Mouse (Mus musculus): ENCODE data around the gene Fra10ac1.

Gene Fra10ac1

DNA sequence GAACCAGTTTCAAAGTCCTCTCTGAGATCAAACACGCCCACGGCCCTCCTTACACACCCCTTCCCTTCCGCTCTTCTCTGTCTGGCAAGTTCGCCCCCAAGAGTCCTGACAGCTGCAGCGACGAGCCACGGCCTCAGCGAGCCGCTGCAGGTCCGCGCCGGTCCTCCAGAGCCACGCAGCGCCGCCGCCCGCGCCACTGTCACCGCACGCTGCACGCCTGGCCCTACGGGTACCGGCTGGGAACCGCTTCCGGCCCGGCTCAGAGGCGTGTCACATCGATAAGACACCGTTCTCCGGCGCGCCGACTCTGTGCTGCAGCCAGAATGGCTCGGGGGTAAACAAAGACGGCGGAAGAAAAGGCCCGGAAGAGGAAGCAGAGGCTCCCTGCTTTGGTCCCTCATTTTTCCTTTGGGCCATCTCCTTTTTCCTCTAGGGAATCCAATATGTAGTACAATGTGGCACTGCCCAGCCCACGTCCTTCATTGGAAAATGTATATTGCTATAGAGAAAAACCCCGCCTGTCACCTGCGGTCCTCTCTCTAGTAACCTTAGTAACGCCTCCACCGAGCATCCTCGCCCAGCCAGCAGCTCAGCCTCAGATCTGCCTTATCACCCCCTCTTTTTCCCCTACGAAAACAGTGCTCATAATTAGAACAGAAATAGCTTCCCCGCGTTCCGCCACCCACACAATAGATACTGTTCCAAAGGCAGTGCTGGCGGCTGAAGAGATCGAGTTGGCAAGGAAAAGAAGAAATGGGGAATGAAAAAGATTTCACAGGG, at the start of gene Fra10ac1:
Gene Fra10ac1 (minus strand): TSS at position 252 of the 780 bp plus-strand sequence.
- in situ Hi-C loops (cut with MboI, MseI), result loop anchor here in 1 of 2 experiments (5.0 to 10.0 kb wide), 2 partner anchors 43 to 181 kb away; no protein-coding TSS in a partner anchor

DNA sequence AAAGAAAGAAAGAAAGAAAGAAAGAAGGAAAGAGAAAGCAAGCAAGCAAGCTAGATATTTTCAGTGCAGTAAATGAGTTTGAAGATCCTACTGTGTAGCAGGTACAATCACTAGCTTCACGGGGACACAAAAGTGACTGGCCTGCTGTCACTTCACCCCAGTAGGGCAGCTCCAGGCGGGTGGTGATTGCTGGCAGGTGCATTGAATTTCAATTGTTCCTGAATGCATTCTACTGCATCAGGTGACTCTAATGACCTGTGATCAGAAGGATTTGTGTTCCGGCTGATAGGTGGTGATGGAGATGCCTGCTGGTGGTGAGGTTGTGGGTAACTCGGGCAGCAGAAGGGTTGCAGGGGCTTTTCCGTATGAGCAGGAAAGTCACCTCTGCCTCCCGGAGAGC, 47.1 kb upstream of the Fra10ac1 start:
- in situ Hi-C loops (cut with MboI, MseI), result no loop called here

DNA sequence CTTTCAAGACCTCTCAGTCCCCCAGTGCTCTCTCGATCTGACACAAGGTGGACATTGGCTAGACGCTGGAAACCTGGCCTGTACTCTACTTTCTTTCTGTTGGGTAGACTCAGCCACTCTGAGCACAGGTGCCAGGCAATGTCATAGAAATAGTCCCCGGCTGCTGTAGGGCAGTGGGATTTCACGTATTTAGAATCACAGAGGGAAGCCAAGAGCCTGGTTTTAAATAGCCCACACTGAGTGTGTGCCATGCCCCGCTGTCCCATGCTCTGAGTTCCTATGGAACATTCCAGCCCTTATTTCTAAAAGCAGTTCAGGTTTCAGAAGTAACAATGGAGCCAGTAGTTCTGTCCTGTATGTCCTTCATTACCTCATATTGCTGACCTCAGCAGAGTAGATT, 43.5 kb upstream of the Fra10ac1 start:
- in situ Hi-C loops (cut with MboI, MseI), result loop anchor here in 1 of 2 experiments (5.0 kb wide), 1 partner anchor 45 kb away; the partner anchor contains the start of gene Fra10ac1

DNA sequence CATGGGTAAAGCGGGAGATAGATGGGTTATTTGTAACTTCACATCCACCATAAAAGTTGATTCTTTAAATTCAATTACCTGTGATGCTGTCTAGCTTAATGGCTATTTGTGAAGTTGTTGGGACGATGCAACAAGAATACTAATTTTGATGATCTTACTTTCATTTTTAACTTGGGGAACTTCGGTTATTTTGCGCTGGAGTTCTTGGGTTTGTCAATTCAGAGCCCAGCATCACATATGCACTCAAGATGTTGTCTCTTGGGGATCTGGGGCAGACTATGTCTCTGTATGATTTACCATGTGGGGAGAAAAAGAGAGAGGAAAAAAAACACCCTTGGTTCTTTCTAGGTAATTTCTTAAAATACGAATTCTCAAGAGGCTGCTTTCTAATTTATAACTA, 41.8 kb upstream of the Fra10ac1 start:
- in situ Hi-C loops (cut with MboI, MseI), result loop anchor here in 1 of 2 experiments (5.0 kb wide), 1 partner anchor 43 kb away; the partner anchor contains the start of gene Fra10ac1

DNA sequence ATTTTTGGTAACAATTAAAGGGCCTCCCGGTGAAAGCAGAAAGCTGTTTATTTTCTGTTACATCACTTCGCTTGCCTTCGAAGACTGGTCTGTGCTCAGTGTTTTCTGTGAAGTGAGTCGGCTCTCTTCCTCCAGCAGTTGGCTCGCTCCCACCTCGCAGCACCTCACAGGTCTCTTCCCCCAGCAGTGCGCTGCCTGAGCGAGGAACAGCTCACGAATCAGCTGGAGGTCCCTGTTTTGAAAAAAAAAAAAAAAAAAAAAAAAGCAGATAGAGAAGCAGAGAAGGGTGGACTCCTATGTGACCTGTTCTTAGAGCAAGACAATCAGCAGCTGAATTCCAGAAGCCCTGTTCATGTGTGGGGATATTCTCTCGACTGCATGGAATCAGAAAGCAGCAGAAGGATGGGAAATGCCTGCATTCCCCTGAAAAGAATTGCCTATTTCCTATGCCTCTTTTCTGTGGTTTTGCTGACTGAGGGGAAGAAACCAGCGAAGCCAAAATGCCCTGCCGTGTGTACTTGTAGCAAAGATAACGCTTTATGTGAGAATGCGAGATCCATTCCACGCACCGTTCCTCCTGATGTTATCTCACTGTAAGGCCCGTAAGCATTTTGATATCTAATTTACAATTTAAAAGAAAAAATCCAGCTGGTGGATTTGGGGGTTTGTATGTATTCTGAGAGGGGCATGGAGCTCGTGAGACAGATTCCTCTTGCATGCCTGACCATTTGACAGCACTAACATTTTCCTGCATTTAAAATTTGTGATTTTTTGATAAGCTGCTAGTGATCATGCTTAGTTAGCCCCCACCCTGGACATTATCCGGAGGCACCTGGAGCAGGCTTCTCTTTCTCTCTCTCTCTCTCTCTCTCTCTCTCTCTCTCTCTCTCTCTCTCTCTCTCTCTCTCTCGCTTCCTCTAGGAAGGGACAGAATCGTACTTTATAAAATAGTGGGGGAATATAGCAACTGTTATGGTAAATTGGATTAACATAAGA, 40.8 kb upstream of the Fra10ac1 start, which contains the start of gene Lgi1:
Gene Lgi1 (plus strand): TSS at position 32 of the 996 bp plus-strand sequence.
- in situ Hi-C loops (cut with MboI, MseI), result loop anchor here in 1 of 2 experiments (5.0 kb wide), 1 partner anchor 43 kb away; the partner anchor contains the start of gene Fra10ac1

DNA sequence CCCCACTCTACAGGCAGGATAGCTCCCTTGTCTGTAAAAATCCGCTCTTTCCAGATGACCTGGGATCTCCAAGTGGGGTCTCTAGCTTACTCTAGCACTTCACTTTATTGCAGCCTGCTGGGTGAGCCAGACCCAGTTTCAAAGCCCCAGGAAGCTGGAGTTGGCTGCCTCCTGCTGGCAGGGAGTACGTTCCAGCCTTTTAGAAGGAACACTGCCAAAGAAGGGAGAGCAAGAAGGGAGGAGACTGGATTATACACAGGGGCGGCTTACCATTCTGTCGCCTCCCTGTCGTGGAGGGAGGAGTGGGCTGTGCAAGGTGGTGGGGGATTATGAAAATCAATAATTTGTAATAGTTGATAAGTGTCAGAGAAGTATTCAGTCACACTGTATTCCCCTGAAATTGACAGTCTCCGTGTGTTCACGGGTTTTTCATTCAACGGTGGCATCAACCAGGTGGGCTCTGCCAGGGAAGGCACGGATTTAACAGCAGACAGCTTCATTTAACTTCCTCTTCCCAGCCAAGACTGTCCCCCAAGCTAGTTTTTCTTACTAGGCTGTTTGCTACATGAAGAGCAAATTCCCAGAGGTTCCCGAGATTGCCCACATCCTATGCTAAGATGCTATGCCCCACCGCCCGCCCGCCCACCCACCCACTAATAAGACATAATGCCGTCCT, 40.0 kb upstream of the Fra10ac1 start:
- in situ Hi-C loops (cut with MboI, MseI), result no loop called here

DNA sequence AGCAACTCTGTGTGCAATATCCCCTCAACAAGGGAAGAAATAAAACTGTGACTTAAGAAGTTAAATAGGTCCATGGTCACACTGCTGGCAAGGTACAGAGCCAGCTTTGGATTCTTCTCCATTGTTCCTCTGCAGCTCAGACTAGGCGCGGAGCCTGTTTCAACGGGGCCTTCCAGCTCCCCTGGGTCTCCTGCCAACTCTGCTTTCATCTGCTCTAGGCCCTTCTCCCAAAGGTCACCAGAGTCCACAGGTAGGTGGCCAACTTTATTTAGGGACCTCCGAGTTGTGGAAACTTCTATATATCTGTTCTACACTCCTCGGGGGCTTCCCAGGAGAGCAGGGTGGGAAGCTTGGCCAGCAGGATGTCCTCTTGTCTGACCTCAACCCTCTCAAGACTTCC, 37.4 kb upstream of the Fra10ac1 start:
- in situ Hi-C loops (cut with MboI, MseI), result no loop called here

DNA sequence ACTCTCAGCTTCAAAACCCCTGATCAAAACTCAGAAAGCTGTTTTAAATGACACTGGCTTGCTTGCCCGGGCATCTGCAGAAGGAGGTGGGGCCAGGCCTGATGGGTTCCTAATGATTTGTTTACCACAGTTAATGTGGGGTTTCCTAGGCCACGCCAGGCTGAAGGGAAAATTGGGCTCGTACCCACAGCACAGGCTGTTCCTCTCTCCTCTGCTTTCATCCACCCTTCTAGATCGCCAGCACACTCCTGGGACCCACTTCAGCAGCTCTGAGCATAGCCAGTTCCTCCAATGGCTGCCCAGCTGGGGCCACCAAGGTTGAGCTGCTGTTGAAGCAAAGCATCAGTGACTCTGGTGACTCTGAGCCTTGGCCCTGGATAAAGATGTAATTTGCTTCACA, 36.4 kb upstream of the Fra10ac1 start:
- in situ Hi-C loops (cut with MboI, MseI), result no loop called here

DNA sequence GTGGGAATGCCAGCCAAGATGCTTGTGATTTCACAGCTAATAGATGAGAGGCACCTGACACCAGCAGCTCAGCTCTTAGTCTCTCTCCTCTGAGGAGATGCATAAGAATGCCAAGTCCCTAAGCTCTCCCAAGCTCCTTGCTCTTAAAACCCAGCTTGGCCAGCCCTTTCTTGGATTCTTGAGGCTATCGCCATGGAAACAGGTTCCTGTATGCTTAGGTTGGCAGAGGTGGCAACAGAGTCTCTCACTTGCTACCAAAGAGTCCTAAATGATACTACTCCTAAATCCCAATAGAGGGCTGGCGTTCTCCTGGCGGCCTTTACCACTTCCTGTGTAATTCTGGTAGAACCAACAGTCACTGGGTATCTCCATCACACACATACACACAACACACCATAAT, 35.5 kb upstream of the Fra10ac1 start:
- in situ Hi-C loops (cut with MboI, MseI), result loop anchor here in 1 of 2 experiments (5.0 to 10.0 kb wide), 2 partner anchors 48 to 165 kb away; no protein-coding TSS in a partner anchor

DNA sequence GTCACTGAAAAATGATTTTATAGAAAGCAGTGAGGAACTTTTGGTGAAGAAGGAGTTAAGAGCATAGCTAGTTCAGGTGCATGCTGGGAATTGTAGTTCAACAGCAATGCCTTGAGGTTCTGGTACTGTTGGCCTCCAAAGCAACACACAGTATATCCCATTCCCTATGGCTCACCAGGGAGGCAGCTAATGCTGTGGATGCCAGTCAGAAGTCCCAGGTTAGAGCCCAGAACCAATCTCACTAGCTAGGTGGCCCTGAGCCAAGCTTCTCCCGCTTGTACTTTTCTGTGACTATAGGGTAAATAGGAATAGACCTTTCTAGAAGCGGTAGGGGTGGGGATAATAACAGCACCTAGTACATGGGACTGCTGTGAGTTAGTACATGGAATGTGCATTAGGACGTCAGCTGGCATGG, 34.7 kb upstream of the Fra10ac1 start:
- in situ Hi-C loops (cut with MboI, MseI), result loop anchor here in 1 of 2 experiments (5.0 to 10.0 kb wide), 2 partner anchors 49 to 166 kb away; no protein-coding TSS in a partner anchor

DNA sequence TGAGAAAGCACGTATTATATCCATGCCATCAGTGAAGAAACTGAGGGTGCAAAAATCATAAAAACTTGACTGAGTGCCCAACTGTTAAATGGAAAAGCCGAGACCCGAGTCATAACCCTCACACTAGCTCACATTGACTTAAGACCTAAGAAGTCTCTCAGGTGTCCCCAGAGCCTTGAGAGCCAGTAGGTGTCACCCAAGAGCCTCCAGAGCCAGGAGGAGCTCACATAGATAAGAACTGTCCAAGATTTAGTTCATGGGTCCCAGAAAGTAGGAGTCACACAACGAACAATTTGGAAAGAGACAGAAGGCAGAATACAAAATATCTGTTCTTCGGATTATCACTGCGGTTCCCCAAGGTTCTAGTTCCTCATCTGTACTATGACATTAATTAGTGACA, 29.8 kb upstream of the Fra10ac1 start:
- in situ Hi-C loops (cut with MboI, MseI), result loop anchor here in 1 of 2 experiments (10.0 kb wide), 1 partner anchor 171 kb away; no protein-coding TSS in a partner anchor

DNA sequence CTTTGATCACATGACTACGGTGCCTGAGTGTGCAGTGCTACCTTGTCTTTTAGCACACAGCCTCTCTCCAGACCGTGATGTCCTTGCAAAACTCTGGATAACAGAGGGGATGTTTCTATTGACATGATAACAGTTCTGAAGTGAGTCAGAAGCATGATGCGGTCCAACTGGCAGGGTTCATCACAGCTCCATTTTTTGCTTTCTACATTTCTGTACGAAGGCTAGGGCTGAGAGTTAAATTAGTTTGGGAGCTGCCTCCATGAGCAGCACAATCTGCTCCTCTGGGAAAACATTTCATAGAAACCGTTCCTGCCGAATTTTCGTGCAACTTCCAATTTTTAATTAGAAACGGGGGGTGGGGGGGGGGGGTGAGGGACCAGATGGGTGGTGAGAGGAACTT, 25.7 kb upstream of the Fra10ac1 start:
- in situ Hi-C loops (cut with MboI, MseI), result loop anchor here in 1 of 2 experiments (10.0 kb wide), 1 partner anchor 175 kb away; no protein-coding TSS in a partner anchor

DNA sequence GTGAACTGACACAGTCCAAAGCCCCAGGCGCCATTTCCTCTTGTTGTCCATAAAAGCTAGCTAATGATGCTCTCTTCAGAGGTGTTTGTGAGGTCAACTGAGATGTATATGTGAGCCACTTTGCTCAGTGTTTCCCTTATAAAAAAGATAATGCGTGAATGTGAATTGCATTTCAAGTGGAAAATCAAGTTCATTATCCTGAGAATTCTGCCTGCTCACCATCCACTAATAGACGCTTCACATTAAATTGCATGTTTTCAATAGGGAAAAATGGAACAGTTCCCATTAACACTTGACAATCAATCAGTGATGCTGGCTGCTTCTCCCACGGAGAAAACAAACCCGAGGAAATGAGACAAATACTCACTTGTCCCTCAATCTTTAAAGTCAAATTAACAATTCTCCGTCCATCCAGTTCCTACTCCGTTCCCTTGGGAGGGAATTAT, 22.2 kb upstream of the Fra10ac1 start:
- in situ Hi-C loops (cut with MboI, MseI), result no loop called here

DNA sequence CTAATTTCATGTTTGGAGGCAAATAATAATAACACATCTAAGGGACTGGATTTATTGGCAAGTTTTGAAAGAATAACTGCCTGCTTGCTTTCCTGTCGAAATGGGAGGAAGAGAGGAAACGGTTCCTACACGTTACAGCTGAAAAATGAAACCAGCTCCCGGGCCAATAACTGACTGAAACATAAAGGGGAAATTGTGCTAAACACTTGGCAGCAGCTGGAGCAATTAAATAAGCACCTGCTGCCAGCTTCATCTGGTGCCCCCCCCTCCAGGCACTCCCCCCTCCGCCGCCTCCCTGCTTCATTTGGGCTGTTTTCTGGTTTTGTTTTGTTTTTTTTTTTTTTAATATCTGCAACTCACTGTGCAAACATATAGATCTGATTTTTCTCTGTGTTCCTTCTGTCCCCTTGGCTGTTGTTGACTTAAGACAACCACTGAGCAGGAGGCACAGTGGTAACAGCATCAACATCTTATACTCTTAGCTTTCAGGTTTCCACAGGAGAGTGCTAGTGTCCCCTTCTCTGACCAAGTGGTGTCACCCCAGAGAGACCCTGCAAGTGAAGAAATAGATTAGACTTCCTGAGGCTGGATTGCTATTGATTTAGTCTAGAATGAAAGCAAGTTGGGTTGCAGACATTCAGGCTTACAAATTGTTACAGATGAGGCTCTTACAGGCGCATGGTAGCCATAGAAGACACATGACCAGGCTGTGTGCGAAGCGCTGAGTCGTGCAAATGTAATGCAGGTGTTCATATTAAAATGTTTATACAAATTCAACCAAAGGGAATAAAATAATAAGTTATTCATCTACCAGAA, 21.6 kb upstream of the Fra10ac1 start:
- in situ Hi-C loops (cut with MboI, MseI), result no loop called here

DNA sequence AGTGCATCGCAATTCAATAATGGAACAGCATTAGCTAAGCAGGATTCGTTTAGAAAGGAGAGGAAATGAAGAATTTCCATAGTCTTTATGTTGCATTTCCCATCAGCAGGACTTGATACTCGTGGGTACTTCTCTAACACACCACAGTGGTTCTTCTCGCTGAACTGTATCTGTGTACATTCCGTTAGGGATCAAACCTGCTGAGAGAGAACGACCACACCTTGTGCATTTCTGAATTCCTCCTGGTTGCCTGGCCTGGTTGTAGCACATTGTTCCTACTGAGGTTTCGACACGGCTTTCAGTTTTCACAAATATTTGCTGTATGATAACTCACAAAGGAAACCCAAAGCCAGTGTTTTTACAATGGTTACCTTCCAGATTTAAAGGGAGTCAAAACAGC, 20.8 kb upstream of the Fra10ac1 start:
- in situ Hi-C loops (cut with MboI, MseI), result loop anchor here (5.0 kb wide), 2 partner anchors 108 to 113 kb away; no protein-coding TSS in a partner anchor

DNA sequence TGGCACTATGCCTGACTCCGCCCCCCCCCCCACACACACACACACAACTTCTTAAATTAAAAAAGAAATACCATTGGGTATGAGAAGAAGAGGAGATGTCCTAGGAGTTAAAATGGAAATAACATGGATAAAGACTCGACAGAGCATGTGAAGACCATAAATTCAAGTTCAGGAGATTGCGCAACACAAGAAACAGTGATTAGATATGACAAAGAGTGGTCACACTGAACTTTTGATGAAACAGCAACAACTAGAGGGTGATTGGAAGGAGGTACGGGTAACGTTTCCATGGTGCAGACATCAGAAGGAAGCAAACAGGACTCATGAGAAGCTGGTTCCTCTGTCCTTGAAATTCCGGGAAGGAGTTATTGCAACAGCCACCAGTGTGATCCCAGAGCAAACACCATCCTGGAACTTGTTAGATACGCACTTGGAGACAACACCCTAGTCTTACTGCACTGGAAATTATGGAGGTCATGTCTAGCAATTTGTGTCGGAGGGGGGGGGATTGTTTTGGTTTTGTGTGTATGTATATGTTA, 18.4 kb upstream of the Fra10ac1 start:
- in situ Hi-C loops (cut with MboI, MseI), result loop anchor here (5.0 kb wide), 2 partner anchors 110 to 115 kb away; no protein-coding TSS in a partner anchor

DNA sequence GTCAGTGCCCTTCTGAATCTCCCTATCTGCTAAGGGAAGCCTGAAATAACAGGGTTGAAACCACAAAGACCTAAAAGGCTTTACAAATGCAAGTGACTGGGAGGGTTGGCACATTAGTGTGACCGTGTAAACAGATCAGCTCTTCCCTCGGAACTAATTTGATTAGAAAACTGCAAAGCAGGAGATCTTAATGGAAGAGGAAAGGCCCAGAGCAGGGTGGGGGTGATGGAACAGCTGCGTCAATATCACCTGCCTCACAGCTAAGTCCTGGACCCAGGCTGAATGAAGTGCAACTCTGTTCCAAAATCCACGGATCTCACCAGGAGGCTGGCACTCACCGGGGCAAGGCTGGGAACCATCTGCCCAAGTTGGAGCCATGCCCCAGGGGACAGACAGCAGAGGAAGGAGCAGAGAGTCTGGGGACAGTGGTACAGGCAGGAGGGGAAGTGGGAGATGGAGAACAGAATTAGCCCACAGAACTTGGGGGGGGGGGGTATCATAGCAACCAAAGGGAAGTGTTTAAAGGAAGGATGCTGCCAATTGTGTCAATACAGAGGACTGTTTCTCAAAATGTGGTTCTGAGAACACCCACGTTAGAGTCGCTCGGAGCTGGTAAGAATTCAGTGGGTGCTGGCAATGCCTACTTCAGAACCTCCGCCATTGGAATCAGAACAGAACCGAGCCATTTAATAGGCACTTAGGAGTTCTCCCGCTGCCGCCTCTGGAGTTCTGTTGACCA, 14.4 kb upstream of the Fra10ac1 start:
- in situ Hi-C loops (cut with MboI, MseI), result no loop called here

DNA sequence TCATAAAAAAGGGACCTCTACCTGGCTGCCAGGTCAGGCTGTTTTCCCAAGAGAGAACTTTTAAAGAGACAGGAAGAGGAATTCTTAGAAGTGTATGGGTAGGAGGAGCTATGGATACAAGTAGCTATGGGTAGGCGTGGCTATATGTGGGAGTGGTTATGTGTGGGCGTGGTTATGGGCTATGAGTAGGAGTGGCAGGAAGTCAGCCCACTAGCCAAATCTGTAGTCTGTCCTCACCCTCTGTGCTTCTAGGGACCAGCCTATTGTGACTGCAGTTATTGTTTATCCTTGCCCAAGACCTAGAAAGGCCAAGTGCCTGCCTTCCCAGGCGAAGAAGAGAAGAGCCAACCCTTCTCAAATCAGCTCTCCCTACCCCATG, 13.9 kb upstream of the Fra10ac1 start:
- in situ Hi-C loops (cut with MboI, MseI), result no loop called here

DNA sequence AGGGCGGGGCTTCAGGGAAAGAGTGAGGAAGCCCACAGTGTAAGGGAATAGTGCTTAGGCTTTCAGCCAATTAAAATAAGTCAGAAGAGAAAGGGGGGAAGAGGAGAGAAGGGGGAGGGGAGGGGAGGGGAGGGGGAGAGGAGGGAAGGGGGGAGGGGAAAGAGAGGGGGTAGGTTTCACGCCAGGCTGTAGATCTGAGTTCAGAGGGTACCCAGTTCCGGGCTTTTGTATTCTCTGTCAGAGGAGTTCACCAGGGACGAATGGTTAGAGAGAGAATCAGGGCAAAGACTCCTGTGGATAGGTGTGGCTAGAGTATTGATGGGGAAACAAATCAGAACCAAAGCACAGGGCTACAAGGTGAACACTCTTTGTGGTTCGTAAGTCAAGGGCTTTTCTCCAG, 12.6 kb upstream of the Fra10ac1 start:
- in situ Hi-C loops (cut with MboI, MseI), result no loop called here
